Mouse (Mus musculus): Measurements from ENCODE around the gene Tex26.

GRCm38 (mm10) chr5:149474142-149474541 is 34.7 kb downstream of the Tex26 start:
- TF ChIP-seq GATA1 (IDR thresholded peaks at IDR 0.05; ENCODE audit: borderline replicate concordance, low read length) (no peak), FLI1 (IDR thresholded peaks at IDR 0.05; ENCODE audit: low read length) (no peak)

Data from megakaryocyte, embryonic 14.5 days (primary cell).